Mouse (Mus musculus): ENCODE measurements around the gene Ndufs2. TPM values are rescaled to one million over a fixed set of nuclear protein-coding genes. Genes with fewer than 3 reads are reported as not detected.

The Ndufs2 gene
- polyA plus RNA-seq, 1 experiment, result 154 TPM

GRCm38 (mm10) chr1:171234126-171234525 is 17.1 kb downstream of the Ndufs2 start, which contains the start of gene Fcer1g:
Gene Fcer1g (minus strand): TSS chr1:171234365.
- 21% methylated on average over 14 of the region's 14 CpGs for WGBS
- H3K27me3 ChIP-seq (ENCODE audit: control insufficient read depth, insufficient read depth, low read length), result no peaks in the 10 kb centered on the region
- no peak for DNase-seq
- peaks cover 4% of the 10 kb centered on the region; the same call in 1 of the 2 replicates for H3K4me1 ChIP-seq (replicated peaks; ENCODE audit: control insufficient read depth, insufficient read depth, low read length)
- TF ChIP-seq POLR2A (IDR thresholded peaks at IDR 0.05; ENCODE audit: control insufficient read depth, extremely low read depth, insufficient read depth, low read length, poor library complexity) (no peak), CTCF (IDR thresholded peaks at IDR 0.05; ENCODE audit: borderline replicate concordance, control insufficient read depth, extremely low read depth, insufficient read depth, low read length, poor library complexity) (no peak)
- peak within 1 kb of the TSS; percentile 9; the same call in 1 of the 2 replicates for H3K4me3 ChIP-seq (ENCODE audit: control insufficient read depth, insufficient read depth, low read length)
- peaks cover 50% of the 10 kb centered on the region for H3K36me3 ChIP-seq (ENCODE audit: control insufficient read depth, insufficient read depth, low read length)
- H3K27ac ChIP-seq (ENCODE audit: control insufficient read depth, insufficient read depth, low read length), result no peak within 1 kb of the TSS

- TF ChIP-seq CTCF (IDR thresholded peaks at IDR 0.05; ENCODE audit: borderline replicate concordance, control insufficient read depth, extremely low read depth, insufficient read depth, low read length, poor library complexity) (no peak), POLR2A (IDR thresholded peaks at IDR 0.05; ENCODE audit: control insufficient read depth, extremely low read depth, insufficient read depth, low read length, poor library complexity) (no peak)
- 74% methylated on average over 12 of the region's 12 CpGs for WGBS
- no peaks in the 10 kb centered on the region for H3K27me3 ChIP-seq (ENCODE audit: control insufficient read depth, insufficient read depth, low read length)
- peaks cover 4% of the 10 kb centered on the region; the same call in 1 of the 2 replicates for H3K4me1 ChIP-seq (replicated peaks; ENCODE audit: control insufficient read depth, insufficient read depth, low read length)
- peaks cover 40% of the 10 kb centered on the region for H3K36me3 ChIP-seq (ENCODE audit: control insufficient read depth, insufficient read depth, low read length)
- H3K4me3 ChIP-seq (ENCODE audit: control insufficient read depth, insufficient read depth, low read length), result no peak overlapping the region
- no peak overlapping the region for H3K27ac ChIP-seq (ENCODE audit: control insufficient read depth, insufficient read depth, low read length)
- no peak for DNase-seq
Observed at GRCm38 (mm10) chr1:171232800-171233730, 18.1 kb downstream of the Ndufs2 start.

GRCm38 (mm10) chr1:171232348-171232747 is 18.8 kb downstream of the Ndufs2 start:
- Histone ChIP-seq H3K4me3 (ENCODE audit: control insufficient read depth, insufficient read depth, low read length) (no peak overlapping the region), H3K27ac (ENCODE audit: control insufficient read depth, insufficient read depth, low read length) (no peak overlapping the region)
- 58% methylated on average over 5 of the region's 5 CpGs for WGBS

GRCm38 (mm10) chr1:171231844-171232243 is 19.3 kb downstream of the Ndufs2 start:
- no peaks in the 10 kb centered on the region for H3K27me3 ChIP-seq (ENCODE audit: control insufficient read depth, insufficient read depth, low read length)
- no peak for TF ChIP-seq POLR2A (IDR thresholded peaks at IDR 0.05; ENCODE audit: control insufficient read depth, extremely low read depth, insufficient read depth, low read length, poor library complexity)
- no peak for TF ChIP-seq CTCF (IDR thresholded peaks at IDR 0.05; ENCODE audit: borderline replicate concordance, control insufficient read depth, extremely low read depth, insufficient read depth, low read length, poor library complexity)
- peaks cover 27% of the 10 kb centered on the region for H3K36me3 ChIP-seq (ENCODE audit: control insufficient read depth, insufficient read depth, low read length)
- H3K4me1 ChIP-seq (replicated peaks; ENCODE audit: control insufficient read depth, insufficient read depth, low read length), result peaks cover 4% of the 10 kb centered on the region; the same call in 1 of the 2 replicates
- no peak overlapping the region for H3K27ac ChIP-seq (ENCODE audit: control insufficient read depth, insufficient read depth, low read length)
- WGBS, result 7% methylated on average over 4 of the region's 4 CpGs
- no peak overlapping the region for H3K4me3 ChIP-seq (ENCODE audit: control insufficient read depth, insufficient read depth, low read length)
- no peak for DNase-seq

More at GRCm38 (mm10) chr1:171232348-171232747, 18.8 kb downstream of the Ndufs2 start:
- H3K36me3 ChIP-seq (ENCODE audit: control insufficient read depth, insufficient read depth, low read length), result peaks cover 32% of the 10 kb centered on the region
- TF ChIP-seq POLR2A (IDR thresholded peaks at IDR 0.05; ENCODE audit: control insufficient read depth, extremely low read depth, insufficient read depth, low read length, poor library complexity), result no peak
- peaks cover 4% of the 10 kb centered on the region; the same call in 1 of the 2 replicates for H3K4me1 ChIP-seq (replicated peaks; ENCODE audit: control insufficient read depth, insufficient read depth, low read length)
- H3K27me3 ChIP-seq (ENCODE audit: control insufficient read depth, insufficient read depth, low read length), result no peaks in the 10 kb centered on the region
- DNase-seq, result no peak

- no peak overlapping the region for H3K27ac ChIP-seq (ENCODE audit: control insufficient read depth, insufficient read depth, low read length)
- H3K36me3 ChIP-seq (ENCODE audit: control insufficient read depth, insufficient read depth, low read length), result peaks cover 11% of the 10 kb centered on the region
- DNase-seq, result no peak
- H3K4me1 ChIP-seq (replicated peaks; ENCODE audit: control insufficient read depth, insufficient read depth, low read length), result peaks cover 4% of the 10 kb centered on the region; the same call in 1 of the 2 replicates
- H3K27me3 ChIP-seq (ENCODE audit: control insufficient read depth, insufficient read depth, low read length), result no peaks in the 10 kb centered on the region
- TF ChIP-seq CTCF (IDR thresholded peaks at IDR 0.05; ENCODE audit: borderline replicate concordance, control insufficient read depth, extremely low read depth, insufficient read depth, low read length, poor library complexity), result no peak
- TF ChIP-seq POLR2A (IDR thresholded peaks at IDR 0.05; ENCODE audit: control insufficient read depth, extremely low read depth, insufficient read depth, low read length, poor library complexity), result no peak
- WGBS, result 94% methylated on average over 3 of the region's 3 CpGs
- no peak overlapping the region for H3K4me3 ChIP-seq (ENCODE audit: control insufficient read depth, insufficient read depth, low read length)
Observed at GRCm38 (mm10) chr1:171230215-171230614, 21.0 kb downstream of the Ndufs2 start.

GRCm38 (mm10) chr1:171229750-171230149 is 21.4 kb downstream of the Ndufs2 start:
- DNase-seq, result no peak
- Histone ChIP-seq H3K27me3 (ENCODE audit: control insufficient read depth, insufficient read depth, low read length) (no peaks in the 10 kb centered on the region), H3K4me1 (replicated peaks; ENCODE audit: control insufficient read depth, insufficient read depth, low read length) (peaks cover 4% of the 10 kb centered on the region; the same call in 1 of the 2 replicates), H3K27ac (ENCODE audit: control insufficient read depth, insufficient read depth, low read length) (no peak overlapping the region), H3K36me3 (ENCODE audit: control insufficient read depth, insufficient read depth, low read length) (peaks cover 7% of the 10 kb centered on the region), H3K4me3 (ENCODE audit: control insufficient read depth, insufficient read depth, low read length) (no peak overlapping the region)
- WGBS, result 92% methylated on average over 6 of the region's 6 CpGs
- TF ChIP-seq CTCF (IDR thresholded peaks at IDR 0.05; ENCODE audit: borderline replicate concordance, control insufficient read depth, extremely low read depth, insufficient read depth, low read length, poor library complexity) (no peak), POLR2A (IDR thresholded peaks at IDR 0.05; ENCODE audit: control insufficient read depth, extremely low read depth, insufficient read depth, low read length, poor library complexity) (no peak)

Data from thymus, adult 2 months (tissue).